Mouse (Mus musculus): ENCODE results near the gene Il5ra.

DNA sequence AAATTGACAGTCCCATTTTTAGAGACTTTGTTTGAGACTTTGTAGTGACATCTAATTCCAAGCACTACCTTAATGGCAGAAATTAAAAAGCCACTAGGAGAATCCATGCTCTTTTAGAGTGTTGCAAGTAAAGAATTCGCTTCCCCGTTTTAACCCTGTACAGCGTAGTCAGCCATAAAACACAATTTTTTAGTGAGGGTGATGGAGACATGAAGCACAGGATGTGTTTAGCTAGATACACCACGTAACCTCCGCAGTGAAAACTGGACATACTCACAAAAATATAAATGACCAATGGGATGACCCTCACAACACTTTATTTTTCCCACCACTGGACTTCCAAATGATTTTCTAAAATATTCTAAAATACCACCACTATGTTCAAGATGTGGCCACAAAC, 1.6 kb downstream of the Il5ra start:
- TF ChIP-seq CTCF (IDR thresholded peaks at IDR 0.05) (no peak), EP300 (IDR thresholded peaks at IDR 0.05) (no peak)
